Mouse (Mus musculus): ENCODE measurements around the gene Apopt1.
A peak's percentile ranks its signal among the peaks of the same experiment; 100 is the strongest.

Gene Apopt1

GRCm38 (mm10) chr12:111713004-111713651 is at the start of gene Apopt1, which contains the start of gene Bag5:
TSS of gene Apopt1 (plus strand) at chr12:111713261.
TSS of gene Bag5 (minus strand) at chr12:111713257.
- peak; percentile 88 for DNase-seq (ENCODE audit: low spot score)

GRCm38 (mm10) chr12:111664144-111664634 is 48.9 kb upstream of the Apopt1 start:
- peak; percentile 9 for DNase-seq (ENCODE audit: low spot score)

GRCm38 (mm10) chr12:111665041-111665880 is 47.8 kb upstream of the Apopt1 start:
- DNase-seq (ENCODE audit: low spot score): no peak

GRCm38 (mm10) chr12:111666380-111666779 is 46.7 kb upstream of the Apopt1 start:
- no peak for DNase-seq (ENCODE audit: low spot score)

GRCm38 (mm10) chr12:111667421-111667820 is 45.6 kb upstream of the Apopt1 start:
- DNase-seq (ENCODE audit: low spot score): no peak

GRCm38 (mm10) chr12:111668457-111668912 is 44.6 kb upstream of the Apopt1 start:
- DNase-seq (ENCODE audit: low spot score): peak; percentile 85

- no peak for DNase-seq (ENCODE audit: low spot score)
Measured at GRCm38 (mm10) chr12:111669000-111669788, 43.9 kb upstream of the Apopt1 start.

- DNase-seq (ENCODE audit: low spot score): no peak
Measured at GRCm38 (mm10) chr12:111669961-111670360, 43.1 kb upstream of the Apopt1 start.

- DNase-seq (ENCODE audit: low spot score): peak; percentile 68
Measured at GRCm38 (mm10) chr12:111670371-111670971, 42.6 kb upstream of the Apopt1 start.

- DNase-seq (ENCODE audit: low spot score): no peak
Measured at GRCm38 (mm10) chr12:111670976-111671375, 42.1 kb upstream of the Apopt1 start.

GRCm38 (mm10) chr12:111671431-111671902 is 41.6 kb upstream of the Apopt1 start:
- peak; percentile 32 for DNase-seq (ENCODE audit: low spot score)

- peak; percentile 57 for DNase-seq (ENCODE audit: low spot score)
Measured at GRCm38 (mm10) chr12:111672176-111672575, 40.9 kb upstream of the Apopt1 start, which contains the start of gene Ckb. TSS of gene Ckb (minus strand) at chr12:111672338.

GRCm38 (mm10) chr12:111672581-111672980 is 40.5 kb upstream of the Apopt1 start:
- no peak for DNase-seq (ENCODE audit: low spot score)

- no peak for DNase-seq (ENCODE audit: low spot score)
Measured at GRCm38 (mm10) chr12:111674850-111675486, 38.1 kb upstream of the Apopt1 start.

GRCm38 (mm10) chr12:111675797-111676580 is 37.1 kb upstream of the Apopt1 start:
- no peak for DNase-seq (ENCODE audit: low spot score)

- no peak for DNase-seq (ENCODE audit: low spot score)
Measured at GRCm38 (mm10) chr12:111677421-111677820, 35.6 kb upstream of the Apopt1 start.

- peak; percentile 90 for DNase-seq (ENCODE audit: low spot score)
Measured at GRCm38 (mm10) chr12:111677882-111678669, 35.0 kb upstream of the Apopt1 start, which contains the start of gene Trmt61a. TSS of gene Trmt61a (plus strand) at chr12:111678105.

GRCm38 (mm10) chr12:111678670-111678933 is 34.5 kb upstream of the Apopt1 start:
- no peak for DNase-seq (ENCODE audit: low spot score)

- DNase-seq (ENCODE audit: low spot score): no peak
Measured at GRCm38 (mm10) chr12:111678997-111679396, 34.1 kb upstream of the Apopt1 start.

Data from yolk sac, embryonic 10.5 days (tissue).